Mouse (Mus musculus): Measurements from ENCODE around the gene Rasgef1b.
A peak's percentile ranks its signal among the peaks of the same experiment; 100 is the strongest.

The Rasgef1b gene

DNA sequence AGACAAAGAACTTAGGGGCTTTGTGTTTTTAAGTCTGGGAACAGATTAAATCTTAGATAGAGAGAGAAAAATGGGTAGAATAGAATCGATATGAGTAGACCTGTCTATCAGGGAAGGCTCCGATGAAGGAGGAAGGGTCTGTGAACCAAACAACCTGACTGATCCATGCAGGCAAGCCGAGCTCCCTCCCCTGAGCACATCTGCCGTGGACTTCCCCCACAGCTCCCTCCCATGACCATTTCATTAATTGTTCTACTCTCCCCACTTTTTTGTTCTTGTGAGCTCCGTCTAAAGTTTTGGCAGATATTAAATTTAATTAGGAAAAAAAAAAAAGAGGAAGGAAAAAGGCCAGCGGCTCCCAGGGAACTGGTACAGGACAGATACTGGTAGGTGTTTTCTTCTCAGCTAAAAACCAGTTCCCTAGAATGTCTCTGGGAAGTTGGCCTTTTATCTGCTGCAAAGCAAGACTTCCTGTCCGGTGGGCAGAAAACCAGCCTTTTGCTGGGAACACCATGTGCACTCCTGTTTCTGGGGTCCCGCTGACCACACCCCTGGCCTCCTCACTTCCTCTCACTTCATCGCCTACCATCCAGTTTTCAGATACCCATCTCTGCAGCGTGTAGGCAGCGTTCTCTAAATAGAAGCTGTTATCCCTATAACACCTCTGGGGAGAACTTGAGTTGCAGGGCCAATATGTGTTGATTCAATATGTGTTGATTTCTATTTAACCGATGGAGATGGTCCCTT, 437.6 kb downstream of the Rasgef1b start:
- no peak for DNase-seq (ENCODE audit: low spot score)

DNA sequence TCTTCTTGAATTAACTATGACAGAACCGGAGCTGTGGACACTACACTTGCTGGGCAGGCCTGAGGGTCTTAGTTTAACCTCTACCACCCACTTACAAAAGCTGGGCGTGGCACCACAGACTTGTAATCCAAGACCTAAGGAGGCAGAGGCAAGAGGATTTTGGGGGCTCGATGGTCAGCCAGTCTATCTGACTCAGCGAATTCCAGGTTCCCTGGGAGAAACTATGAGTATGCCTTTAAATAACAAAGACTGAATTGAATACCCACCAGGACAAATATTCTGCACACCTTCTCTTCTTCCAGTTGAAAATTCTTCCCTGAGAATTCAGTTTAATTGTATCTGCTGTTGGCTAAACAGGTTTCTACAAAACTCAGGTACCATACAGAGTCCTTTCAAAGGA, 440.6 kb downstream of the Rasgef1b start:
- no peak for DNase-seq (ENCODE audit: low spot score)

DNA sequence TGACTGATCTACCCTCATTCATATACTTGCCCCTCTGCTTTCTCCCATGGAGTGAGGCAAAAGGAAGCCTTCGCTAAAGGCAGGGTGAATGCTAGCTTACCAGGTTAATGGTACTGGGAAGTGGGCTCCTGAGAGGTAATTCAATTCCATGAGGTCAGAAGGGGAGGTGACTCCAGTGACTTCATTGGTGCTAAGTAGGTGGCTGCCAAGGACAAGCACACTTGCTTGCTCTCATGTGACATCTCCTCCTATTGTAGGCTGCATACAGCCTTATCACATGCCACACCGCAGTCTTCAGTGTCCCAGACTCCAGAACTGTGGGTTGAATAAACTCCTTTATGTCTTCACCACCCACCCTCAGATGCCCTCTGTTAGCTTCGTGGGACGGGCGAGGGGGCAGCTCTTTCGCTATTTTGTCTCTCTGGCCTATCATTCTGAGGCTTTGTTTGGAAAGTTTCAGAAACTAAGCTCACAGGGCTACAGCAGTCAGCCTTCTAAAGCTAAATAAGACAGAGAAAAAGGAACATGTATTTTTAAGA, 441.1 kb downstream of the Rasgef1b start:
- DNase-seq (ENCODE audit: low spot score) = no peak

DNA sequence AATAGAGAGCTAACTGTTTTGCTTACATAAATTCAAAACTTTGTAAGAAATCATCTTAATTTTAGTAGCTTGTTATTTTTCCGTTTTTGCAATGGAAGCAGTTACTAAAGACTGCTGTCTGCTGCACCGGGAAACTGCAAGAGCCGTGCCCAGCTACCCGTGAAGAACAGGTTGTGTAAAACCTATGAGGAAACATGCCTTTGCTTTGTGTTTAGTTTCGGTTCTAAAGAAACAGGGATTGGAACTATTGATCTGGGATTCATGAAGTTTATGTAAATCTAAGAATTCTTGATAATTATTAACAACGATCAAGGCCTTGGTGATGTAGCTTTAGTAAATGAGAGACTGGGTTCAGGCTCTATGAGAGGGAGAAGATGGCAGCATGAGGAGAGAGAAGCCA, 442.3 kb downstream of the Rasgef1b start:
- no peak for DNase-seq (ENCODE audit: low spot score)

DNA sequence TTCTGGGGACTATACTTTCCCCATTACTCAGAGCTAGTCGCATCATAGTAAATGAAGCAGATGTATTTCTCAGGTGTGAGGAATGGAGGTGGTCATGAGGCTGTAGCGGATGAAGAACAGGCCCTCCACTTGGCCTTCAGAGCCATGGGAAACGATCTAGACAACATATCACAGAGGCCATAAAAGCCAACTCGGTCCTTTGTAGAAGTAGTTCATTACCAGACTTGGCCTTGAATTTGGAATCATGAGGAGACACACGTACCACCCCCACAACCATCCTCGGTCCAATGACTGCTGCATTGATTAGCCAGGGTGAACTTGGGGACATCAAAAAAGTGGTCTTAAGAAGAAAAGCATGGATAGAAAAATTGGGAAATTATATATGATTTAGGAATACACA, 442.8 kb downstream of the Rasgef1b start:
- DNase-seq (ENCODE audit: low spot score) = no peak

DNA sequence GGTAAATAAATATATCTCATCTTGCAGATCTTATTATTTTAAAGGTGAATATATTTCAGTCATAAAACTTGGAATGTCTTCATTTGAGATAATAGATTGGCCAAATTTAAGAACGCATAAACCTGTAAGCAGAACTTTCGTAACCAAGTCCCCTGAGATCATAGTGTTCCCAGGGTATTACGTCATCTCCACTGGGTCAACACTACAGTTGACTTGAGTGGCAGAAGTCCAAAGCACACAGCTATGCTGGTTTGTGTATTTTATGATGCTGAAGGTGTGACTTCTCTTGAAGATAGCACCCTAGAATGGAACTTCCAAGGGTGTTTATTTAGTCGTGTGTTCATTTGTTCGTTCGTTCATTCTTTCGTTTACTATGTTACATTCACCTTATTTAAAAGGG, 444.5 kb downstream of the Rasgef1b start:
- DNase-seq (ENCODE audit: low spot score) = peak; percentile 23

DNA sequence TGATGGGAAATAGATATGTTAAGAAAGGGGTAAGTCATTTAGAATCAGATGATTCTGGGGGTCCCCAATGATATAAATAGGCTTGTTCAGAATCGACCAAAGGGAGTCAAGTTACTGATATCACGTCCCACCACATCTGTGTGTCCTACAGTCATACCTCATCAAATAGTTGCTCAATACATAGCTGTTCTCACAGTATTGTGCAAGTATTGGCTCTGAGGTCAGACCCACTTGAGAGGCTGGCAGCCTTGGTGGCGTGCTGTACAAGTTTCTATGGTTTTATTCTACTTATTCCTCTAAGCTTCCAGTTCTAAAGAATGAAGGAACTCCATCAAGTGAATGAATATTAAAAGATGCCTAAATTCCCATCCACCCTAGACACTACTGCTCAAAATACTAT, 445.2 kb downstream of the Rasgef1b start:
- no peak for DNase-seq (ENCODE audit: low spot score)

DNA sequence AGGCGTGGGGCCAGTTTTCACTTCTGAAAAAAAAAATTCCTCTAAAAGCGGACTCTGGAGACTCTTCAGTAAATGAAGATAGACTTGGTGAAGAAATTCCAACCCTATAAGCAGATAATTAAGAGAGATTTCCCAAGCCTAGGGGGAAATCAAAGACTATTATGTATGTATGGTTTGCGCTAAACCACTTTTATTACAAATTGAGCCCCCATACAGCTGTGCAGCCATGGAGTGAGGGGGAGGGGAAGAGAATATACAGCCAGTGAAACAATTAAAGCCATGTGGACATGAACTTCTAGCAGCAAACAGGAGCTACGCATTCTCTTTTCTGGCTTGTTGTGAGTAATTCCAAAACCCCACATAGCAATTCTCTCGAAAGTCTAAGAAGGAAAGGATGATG, 448.3 kb downstream of the Rasgef1b start:
- no peak for DNase-seq (ENCODE audit: low spot score)

DNA sequence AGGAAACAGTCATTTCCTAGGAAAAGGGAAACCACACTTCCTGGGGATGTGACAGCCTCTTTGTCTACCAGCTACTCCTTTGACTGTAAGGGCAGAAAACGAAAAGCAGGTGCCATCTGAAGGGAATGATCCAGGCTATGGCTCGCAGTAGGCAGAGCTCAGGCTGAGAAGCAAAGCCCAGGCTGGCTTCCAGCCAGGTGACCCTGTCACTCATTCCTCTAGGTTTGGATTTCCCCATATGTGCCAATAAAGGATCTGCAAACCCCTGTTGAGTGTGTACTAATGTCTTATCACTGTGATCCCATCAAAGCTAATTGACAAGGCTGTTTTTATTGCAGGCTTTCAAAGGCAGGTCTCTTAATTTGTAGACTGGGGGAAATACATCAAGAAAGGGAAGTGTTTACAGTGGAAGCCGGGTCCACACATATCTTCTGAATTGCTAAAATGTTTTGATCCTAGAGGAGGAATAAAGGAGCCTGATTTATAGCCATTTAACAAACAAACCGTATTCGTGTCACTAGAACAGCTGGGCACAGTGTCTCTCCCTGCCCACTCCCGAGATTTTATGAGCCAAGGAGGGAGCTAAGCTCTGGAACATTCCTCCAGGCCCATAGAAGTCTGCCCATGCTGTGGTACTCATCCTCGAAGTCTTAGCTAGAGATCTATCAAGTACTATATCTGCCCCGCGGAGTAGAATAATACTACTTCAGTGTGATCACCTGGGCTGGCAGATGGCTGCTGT, 449.7 kb downstream of the Rasgef1b start:
- peak; percentile 25 for DNase-seq (ENCODE audit: low spot score)

DNA sequence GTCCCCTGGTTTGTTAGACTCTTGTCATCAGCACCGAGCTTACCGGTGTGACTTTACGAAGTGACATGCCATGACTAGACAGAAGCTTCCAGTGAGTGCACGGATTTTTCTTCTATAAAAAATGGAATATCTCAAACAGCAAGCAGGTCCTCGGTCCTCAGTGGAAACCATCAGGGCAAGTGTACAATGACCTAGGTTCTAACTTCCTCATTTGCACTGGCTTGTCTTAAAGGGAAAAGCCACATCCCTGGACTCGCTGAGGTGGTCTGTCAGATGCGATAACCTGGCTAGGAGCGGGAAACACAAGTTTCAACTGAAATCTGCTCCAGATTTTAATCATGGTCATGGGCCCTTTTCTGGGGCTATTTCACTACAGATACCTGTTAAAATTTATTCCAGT, 450.5 kb downstream of the Rasgef1b start:
- DNase-seq (ENCODE audit: low spot score) = no peak

DNA sequence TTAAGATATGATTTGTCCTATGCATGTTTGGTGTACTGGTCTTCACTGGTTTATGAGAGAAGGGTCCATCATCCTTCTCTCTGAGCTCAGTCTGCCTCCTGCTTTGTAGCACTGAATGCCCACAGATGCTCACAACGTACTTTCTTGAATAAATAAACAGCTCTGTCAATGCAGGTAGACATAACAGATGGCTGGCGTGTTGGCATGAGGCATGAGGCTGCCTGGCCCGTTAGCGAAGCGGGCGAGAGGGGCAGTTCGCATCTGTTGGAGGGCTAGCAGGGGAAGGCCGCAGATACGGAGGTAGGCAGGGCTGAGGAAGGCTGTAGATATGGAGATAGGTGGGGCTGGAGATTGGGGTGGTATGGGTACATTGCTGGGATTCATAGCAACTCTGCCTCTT, 451.3 kb downstream of the Rasgef1b start:
- DNase-seq (ENCODE audit: low spot score) = no peak

DNA sequence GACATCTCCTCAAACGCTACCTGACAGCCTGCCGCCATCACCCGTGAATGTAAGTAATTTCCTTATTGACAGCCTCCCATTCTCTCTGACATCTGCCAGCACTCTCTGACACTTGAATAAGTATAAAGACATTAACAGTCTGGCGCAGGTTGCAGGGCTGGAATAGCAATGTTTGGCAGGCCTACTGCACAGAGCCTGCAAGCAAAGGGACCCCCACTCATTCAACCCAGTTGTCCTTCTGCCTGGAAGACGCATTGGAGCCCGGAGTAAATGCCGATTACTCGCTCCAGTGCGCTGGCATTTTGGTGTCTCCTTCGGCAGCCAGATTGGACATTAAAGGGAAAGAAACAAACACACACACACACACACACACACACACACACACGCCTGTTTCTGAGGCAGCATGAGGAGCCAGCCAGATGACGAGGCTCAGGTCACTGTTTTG, 454.7 kb downstream of the Rasgef1b start:
- no peak for DNase-seq (ENCODE audit: low spot score)

DNA sequence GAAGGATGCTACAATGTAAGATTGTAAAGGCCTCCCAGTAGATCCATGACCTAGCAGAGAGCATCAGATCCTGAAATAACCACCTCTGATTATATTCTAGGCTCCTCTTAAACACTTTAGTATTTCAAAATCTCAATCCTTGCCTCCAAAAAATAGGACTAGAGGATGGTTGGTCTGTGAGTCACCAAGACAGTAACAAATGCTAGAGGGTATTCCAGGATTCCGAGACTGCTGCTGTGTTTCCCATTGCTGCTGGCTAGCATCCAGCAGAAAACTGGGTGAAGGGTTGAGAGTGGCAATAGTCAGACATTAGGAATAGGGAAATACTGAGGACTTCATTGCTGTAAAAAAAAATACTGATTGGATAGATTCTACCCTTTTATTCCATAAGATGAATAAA, 457.3 kb downstream of the Rasgef1b start:
- no peak for DNase-seq (ENCODE audit: low spot score)

DNA sequence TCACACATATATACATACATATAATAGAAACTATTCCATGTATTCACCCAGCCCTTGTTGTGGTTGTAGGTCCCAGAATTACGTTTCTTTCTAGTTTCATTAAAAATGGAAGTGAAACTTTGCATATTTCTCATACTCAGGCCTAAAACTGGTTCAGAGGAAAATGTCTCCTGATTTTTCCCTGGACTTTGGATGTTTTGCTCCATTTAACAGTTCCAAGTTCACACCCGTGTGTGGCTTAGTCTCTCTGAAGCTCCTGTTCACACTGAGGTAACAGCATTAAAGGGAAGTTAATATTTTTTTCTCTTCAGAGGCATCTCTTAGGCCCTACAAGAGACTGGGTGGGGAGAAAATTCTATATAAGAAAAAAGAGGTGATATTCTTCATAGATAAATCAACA, 459.7 kb downstream of the Rasgef1b start:
- no peak for DNase-seq (ENCODE audit: low spot score)

DNA sequence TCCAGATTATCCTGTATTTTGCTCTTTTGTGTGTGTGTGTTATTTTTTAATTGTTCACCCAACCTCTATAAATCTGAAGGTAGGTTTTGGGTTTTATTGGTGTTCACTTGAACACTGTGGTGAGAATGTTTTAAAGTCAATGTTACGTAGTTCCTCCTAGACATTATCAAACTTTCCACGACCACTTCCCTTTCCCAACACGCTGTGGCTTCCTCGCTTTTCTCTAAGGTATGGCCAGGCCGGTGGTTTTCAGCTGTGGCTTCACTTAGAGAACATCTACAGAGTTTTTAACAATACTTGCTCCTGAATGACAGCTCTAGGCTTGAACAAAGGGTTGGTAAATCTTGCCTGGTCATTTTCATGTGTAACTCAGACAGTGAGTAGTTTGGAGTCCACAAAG, 461.5 kb downstream of the Rasgef1b start:
- DNase-seq (ENCODE audit: low spot score) = no peak

DNA sequence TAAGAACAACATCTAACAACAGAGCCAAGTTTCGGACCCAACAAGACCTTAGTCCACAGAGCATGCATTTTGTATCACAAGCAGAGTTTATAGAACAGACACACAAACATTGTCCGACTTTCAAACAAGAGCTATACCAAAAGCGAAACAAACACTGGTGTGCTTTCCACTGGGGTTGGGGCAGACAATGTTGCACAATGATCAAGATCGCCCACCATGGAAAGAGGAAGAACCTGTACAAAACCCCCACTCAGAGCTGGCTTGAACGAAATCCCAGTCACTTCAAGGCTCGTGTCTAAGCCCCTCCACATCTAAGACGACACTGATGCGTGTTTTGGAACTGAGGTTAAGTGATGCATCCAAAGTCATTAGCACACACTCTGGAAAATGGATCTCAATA, 462.6 kb downstream of the Rasgef1b start:
- DNase-seq (ENCODE audit: low spot score) = no peak

DNA sequence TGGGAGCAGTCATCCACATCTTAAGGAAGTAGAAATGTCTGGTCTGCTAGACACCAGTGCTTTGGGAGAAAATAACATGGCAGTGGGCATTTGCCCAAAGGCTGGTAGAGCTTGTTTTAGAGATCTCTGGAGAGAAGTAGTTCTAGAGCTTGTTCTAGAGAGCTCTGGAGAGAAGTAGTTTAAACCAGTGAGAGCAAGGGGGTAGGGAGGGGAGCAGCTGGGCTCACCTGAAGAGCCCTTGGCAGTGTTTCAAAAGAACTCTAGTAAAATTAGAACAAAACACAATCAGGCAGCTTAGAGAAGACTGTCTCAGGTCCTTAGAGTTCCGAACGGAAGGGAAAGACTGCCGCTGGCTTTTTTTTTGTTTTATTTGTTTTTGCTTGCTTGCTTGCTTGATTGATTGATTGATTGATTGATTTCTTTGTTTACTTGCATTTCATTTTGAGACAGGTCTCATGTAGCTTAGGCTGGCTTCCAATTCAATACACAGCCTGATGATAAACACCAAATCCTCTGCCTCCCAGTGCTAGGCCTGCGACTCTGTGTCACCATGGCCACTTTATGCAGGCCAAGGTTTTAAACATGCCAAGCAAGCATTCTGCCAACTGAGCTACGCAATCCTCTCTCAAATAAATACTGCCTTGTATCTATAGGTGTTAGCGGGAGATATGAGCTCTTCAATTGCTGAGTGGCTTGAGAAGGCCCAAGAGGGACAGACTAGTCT, 466.5 kb downstream of the Rasgef1b start:
- no peak for DNase-seq (ENCODE audit: low spot score)

DNA sequence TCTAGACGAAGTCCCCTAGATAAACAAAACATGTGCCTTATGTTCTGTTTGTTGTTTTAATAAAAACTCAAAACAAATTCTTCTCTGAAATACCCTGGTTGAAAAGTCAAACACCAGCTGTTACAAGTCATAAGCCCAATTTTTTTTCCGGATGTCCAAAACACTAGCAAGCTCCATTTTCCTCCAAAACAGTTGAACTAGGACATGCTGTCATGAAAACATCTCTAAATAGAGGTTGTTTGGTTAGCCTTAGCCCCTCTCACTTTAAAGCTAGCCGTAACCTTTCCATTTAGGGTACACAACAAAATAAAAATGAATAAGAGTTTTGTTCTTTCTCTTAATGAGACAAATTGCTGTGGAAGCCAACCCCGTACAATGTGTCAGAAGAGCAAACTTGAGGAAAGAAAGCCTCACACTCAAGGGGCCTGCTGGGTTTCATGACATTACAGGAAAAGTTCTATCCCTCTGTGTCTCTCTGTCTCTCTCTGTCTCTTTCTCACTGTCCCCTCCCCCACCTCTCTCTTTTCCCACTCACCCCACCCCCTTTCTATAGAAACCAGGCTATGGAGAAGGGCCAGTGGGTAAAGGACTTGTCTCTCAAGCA, 467.6 kb downstream of the Rasgef1b start:
- DNase-seq (ENCODE audit: low spot score) = no peak

DNA sequence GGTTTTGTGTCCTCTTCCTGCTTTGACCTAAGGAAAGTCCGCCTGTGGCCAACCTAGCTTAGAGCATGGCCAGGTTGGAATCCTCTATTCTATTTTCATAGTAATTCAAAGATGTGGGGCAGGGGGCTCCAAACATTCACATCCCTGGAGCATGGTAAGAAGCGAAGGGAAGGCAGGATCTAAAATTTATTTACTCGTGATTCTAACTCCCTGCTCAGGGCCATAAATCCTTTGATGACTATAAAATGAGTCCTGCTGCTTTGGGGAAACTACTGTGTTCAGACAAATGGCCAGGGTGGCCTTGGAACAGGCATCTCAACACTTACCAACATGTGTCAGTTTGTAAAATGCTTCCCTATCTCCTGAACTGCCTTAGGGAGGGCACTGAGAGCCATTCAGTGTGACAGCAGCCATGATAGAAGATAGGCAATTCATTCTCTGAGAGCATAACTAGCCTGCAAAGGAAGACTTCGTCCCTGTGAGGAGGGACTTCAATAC, 470.8 kb downstream of the Rasgef1b start:
- DNase-seq (ENCODE audit: low spot score) = no peak

DNA sequence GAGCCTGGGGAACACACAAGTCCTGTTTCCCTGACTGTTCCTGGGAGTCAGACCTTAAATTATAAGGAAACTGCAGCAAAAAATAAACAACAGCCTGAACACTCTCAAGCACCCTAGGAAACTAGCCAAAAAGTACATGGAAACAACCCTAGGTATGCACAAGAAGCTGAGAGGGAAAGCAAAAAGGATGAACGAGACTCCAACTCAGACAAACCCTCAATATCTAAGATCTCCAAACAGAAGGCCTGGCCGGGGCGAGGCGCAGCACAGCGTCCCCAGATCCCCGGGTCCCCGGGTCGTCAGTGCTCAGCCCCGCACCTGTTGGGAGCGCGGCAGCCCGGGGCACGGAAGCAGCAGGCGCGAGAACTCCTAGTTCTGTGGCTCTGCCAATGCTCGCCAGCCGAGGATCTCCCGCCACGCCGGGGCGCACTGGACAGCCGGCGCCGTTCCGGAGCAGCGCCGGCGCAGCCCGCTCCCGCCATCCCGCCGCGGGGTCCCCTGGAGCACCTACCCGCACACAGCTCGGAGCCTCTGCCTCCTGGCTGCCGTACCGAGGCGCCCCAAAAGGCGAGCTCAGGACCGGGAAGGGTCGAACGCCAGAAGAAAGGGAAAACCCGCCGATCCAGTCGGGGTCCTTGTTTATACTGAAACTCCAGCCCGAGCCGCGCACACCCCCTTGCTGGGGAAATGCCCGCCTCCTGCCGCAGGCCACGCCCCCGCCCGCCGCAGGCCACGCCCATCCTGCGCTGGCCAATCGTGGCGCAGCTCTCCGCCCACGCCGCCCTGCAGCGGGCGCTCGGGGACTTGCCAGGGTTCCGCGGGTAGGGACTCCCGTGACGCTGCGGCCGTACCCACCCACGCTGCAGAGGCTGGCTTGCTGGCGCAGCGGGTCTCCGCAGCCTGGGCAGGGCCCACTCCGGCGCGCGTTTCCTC, 476.4 kb downstream of the Rasgef1b start:
- DNase-seq (ENCODE audit: low spot score) = peak; percentile 94
